In the genomic region with DNA sequence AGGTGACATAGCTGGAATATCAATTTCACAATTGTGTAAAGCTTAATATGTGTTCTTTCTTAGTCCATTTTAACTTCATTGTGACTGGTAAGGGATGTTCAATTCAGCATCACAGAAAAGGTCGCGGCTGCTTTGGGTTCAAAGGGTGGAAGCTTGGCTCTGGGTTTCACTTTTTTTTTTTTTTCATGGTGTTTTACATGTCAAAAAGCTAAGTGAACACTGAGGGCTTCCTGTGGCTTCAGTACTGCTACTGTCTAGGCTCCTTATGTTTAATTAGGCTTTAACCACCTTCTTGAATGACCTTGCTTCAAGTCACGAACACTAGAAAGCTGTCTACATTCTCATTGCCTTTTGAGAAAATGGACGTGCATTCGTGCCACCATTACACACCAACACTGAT, we compare ENCODE assay signal across 22 mouse cellular contexts.
"Had no signal": no experiment of that assay in that cellular context is flagged by ENCODE, and none has a peak within 500 bp of the region (broad histone marks: within the 10 kb centered on the region; RNA-seq: fewer than 3 reads in every experiment).

No protein-coding gene starts in this region.

- H3K27ac ChIP-seq: heart, adult 2 months; heart, embryonic 13.5 days; heart, embryonic 15.5 days; hindbrain, embryonic 12.5 days; hindbrain, embryonic 14.5 days; intestine, embryonic 15.5 days; layer of hippocampus, adult 2 months; left cerebral cortex, adult 2 months; limb, embryonic 13.5 days; limb, embryonic 15.5 days; liver, embryonic 12.5 days; liver, embryonic 14.5 days had no signal

- DNase-seq: gastrocnemius, postnatal 14 days; gastrocnemius, postnatal 36 days; heart, adult 2 months; heart, postnatal 14 days; heart, postnatal 36 days; kidney, adult 18-20 months; kidney, adult 8-10 months; kidney, postnatal 10 days; kidney, postnatal 25 days; kidney, postnatal 4 days; left cerebral cortex, postnatal 4 days had no signal

- H3K4me1 ChIP-seq: heart, embryonic 15.5 days; hindbrain, embryonic 12.5 days; intestine, embryonic 15.5 days; limb, embryonic 13.5 days; limb, embryonic 15.5 days; liver, embryonic 12.5 days had no signal

- H3K9me3 ChIP-seq: heart, embryonic 13.5 days; heart, embryonic 15.5 days; hindbrain, embryonic 12.5 days; intestine, embryonic 15.5 days; limb, embryonic 13.5 days; limb, embryonic 15.5 days; liver, embryonic 12.5 days had no signal

- H3K4me3 ChIP-seq: heart, adult 2 months; heart, embryonic 13.5 days; heart, embryonic 15.5 days; hindbrain, embryonic 12.5 days; intestine, embryonic 15.5 days; layer of hippocampus, adult 2 months; left cerebral cortex, adult 2 months; limb, embryonic 13.5 days; limb, embryonic 15.5 days; liver, embryonic 12.5 days had no signal

- H3K9ac ChIP-seq: heart, embryonic 13.5 days; heart, embryonic 15.5 days; hindbrain, embryonic 12.5 days; hindbrain, embryonic 14.5 days; intestine, embryonic 15.5 days; limb, embryonic 13.5 days; limb, embryonic 15.5 days; liver, embryonic 12.5 days; liver, embryonic 14.5 days had no signal

- H3K36me3 ChIP-seq: heart, embryonic 15.5 days; intestine, embryonic 15.5 days; liver, embryonic 12.5 days had no signal
